Mouse (Mus musculus): ENCODE results near the gene Klf13. TPM values are rescaled to one million over a fixed set of nuclear protein-coding genes. Genes with fewer than 3 reads are reported as not detected.

Gene Klf13
- total RNA-seq, 1 experiment: 29.4 TPM

GRCm38 (mm10) chr7:63896968-63897468 lies 41.7 kb downstream of the Klf13 start:
- Histone ChIP-seq H3K27ac (ENCODE audit: insufficient read depth, low read depth, low read length, poor library complexity, severe bottlenecking) (peak overlapping the region; percentile 46), H3K9ac (ENCODE audit: insufficient read depth, low read depth, low read length, poor library complexity, severe bottlenecking) (peak overlapping the region; percentile 66), H3K36me3 (ENCODE audit: control insufficient read depth, insufficient read depth, low read length, poor library complexity, severe bottlenecking) (no peaks in the 10 kb centered on the region), H3K4me1 (ENCODE audit: control insufficient read depth in 2 of 2, insufficient read depth in 2 of 2, low read length in 2 of 2, poor library complexity in 1 of 2) (peaks cover 3 to 23% of the 10 kb centered on the region in 2 experiments; a peak in 3 of 4 replicates), H3K4me3 (ENCODE audit: insufficient read depth in 1 of 2, low read depth in 1 of 2, low read length in 2 of 2, poor library complexity in 1 of 2, severe bottlenecking in 1 of 2) (peak overlapping the region; percentile 52 to 62), H3K9me3 (ENCODE audit: control insufficient read depth, insufficient read depth, low read depth, low read length) (no peaks in the 10 kb centered on the region)
- no peak for DNase-seq (ENCODE audit: low read depth, low spot score)
- in situ Hi-C loops (cut with MboI; ENCODE audit: low sequenced_read_pairs in 2 of 2, unreplicated experiment in 2 of 2): no loop called here
- TF ChIP-seq MAFK (IDR thresholded peaks at IDR 0.05; ENCODE audit: insufficient read depth, low read depth, low read length): no peak
- TF ChIP-seq ZC3H11A (IDR thresholded peaks at IDR 0.05; ENCODE audit: borderline replicate concordance, low read depth, low read length): no peak
- no peak for TF ChIP-seq CHD2 (IDR thresholded peaks at IDR 0.05; ENCODE audit: low read depth, low read length)
- no peak for TF ChIP-seq HCFC1 (IDR thresholded peaks at IDR 0.05; ENCODE audit: borderline replicate concordance, insufficient read depth, low read length)
- TF ChIP-seq ZNF384 (IDR thresholded peaks at IDR 0.05; ENCODE audit: low read depth, low read length): no peak

GRCm38 (mm10) chr7:63896276-63896967 lies 42.3 kb downstream of the Klf13 start:
- TF ChIP-seq ZC3H11A (IDR thresholded peaks at IDR 0.05; ENCODE audit: borderline replicate concordance, low read depth, low read length) (no peak), HCFC1 (IDR thresholded peaks at IDR 0.05; ENCODE audit: borderline replicate concordance, insufficient read depth, low read length) (no peak), CHD2 (IDR thresholded peaks at IDR 0.05; ENCODE audit: low read depth, low read length) (no peak), ZNF384 (IDR thresholded peaks at IDR 0.05; ENCODE audit: low read depth, low read length) (no peak), MAFK (IDR thresholded peaks at IDR 0.05; ENCODE audit: insufficient read depth, low read depth, low read length) (no peak)
- in situ Hi-C loops (cut with MboI; ENCODE audit: low sequenced_read_pairs in 2 of 2, unreplicated experiment in 2 of 2): no loop called here
- Histone ChIP-seq H3K9me3 (ENCODE audit: control insufficient read depth, insufficient read depth, low read depth, low read length) (no peaks in the 10 kb centered on the region), H3K4me3 (ENCODE audit: insufficient read depth in 1 of 2, low read depth in 1 of 2, low read length in 2 of 2, poor library complexity in 1 of 2, severe bottlenecking in 1 of 2) (peak overlapping the region; percentile 52 to 62), H3K36me3 (ENCODE audit: control insufficient read depth, insufficient read depth, low read length, poor library complexity, severe bottlenecking) (peaks cover 1% of the 10 kb centered on the region; the same call in 1 of the 2 replicates), H3K27ac (ENCODE audit: insufficient read depth, low read depth, low read length, poor library complexity, severe bottlenecking) (peak overlapping the region; percentile 46), H3K9ac (ENCODE audit: insufficient read depth, low read depth, low read length, poor library complexity, severe bottlenecking) (peak overlapping the region; percentile 66), H3K4me1 (ENCODE audit: control insufficient read depth in 2 of 2, insufficient read depth in 2 of 2, low read length in 2 of 2, poor library complexity in 1 of 2) (peaks cover 2 to 19% of the 10 kb centered on the region in 2 experiments; a peak in 2 of 4 replicates)
- no peak for DNase-seq (ENCODE audit: low read depth, low spot score)

GRCm38 (mm10) chr7:63895223-63895622 lies 43.5 kb downstream of the Klf13 start:
- H3K4me1 ChIP-seq (ENCODE audit: control insufficient read depth in 2 of 2, insufficient read depth in 2 of 2, low read length in 2 of 2, poor library complexity in 1 of 2): peaks cover 2 to 28% of the 10 kb centered on the region in 2 experiments; a peak in 2 of 4 replicates

GRCm38 (mm10) chr7:63894662-63895061 lies 44.1 kb downstream of the Klf13 start:
- Histone ChIP-seq H3K4me1 (ENCODE audit: control insufficient read depth in 2 of 2, insufficient read depth in 2 of 2, low read length in 2 of 2, poor library complexity in 1 of 2) (peaks cover 2 to 34% of the 10 kb centered on the region in 2 experiments; a peak in 2 of 4 replicates), H3K9ac (ENCODE audit: insufficient read depth, low read depth, low read length, poor library complexity, severe bottlenecking) (no peak overlapping the region), H3K9me3 (ENCODE audit: control insufficient read depth, insufficient read depth, low read depth, low read length) (no peaks in the 10 kb centered on the region), H3K36me3 (ENCODE audit: control insufficient read depth, insufficient read depth, low read length, poor library complexity, severe bottlenecking) (peaks cover 14% of the 10 kb centered on the region; the same call in 1 of the 2 replicates), H3K27ac (ENCODE audit: insufficient read depth, low read depth, low read length, poor library complexity, severe bottlenecking) (no peak overlapping the region), H3K4me3 (ENCODE audit: insufficient read depth in 1 of 2, low read depth in 1 of 2, low read length in 2 of 2, poor library complexity in 1 of 2, severe bottlenecking in 1 of 2) (no peak overlapping the region)
- in situ Hi-C loops (cut with MboI; ENCODE audit: low sequenced_read_pairs in 2 of 2, unreplicated experiment in 2 of 2): no loop called here
- DNase-seq (ENCODE audit: low read depth, low spot score): no peak
- no peak for TF ChIP-seq MAFK (IDR thresholded peaks at IDR 0.05; ENCODE audit: insufficient read depth, low read depth, low read length)
- TF ChIP-seq CHD2 (IDR thresholded peaks at IDR 0.05; ENCODE audit: low read depth, low read length): no peak
- no peak for TF ChIP-seq HCFC1 (IDR thresholded peaks at IDR 0.05; ENCODE audit: borderline replicate concordance, insufficient read depth, low read length)
- no peak for TF ChIP-seq ZNF384 (IDR thresholded peaks at IDR 0.05; ENCODE audit: low read depth, low read length)
- no peak for TF ChIP-seq ZC3H11A (IDR thresholded peaks at IDR 0.05; ENCODE audit: borderline replicate concordance, low read depth, low read length)

More at GRCm38 (mm10) chr7:63895223-63895622, 43.5 kb downstream of the Klf13 start:
- Histone ChIP-seq H3K9ac (ENCODE audit: insufficient read depth, low read depth, low read length, poor library complexity, severe bottlenecking) (no peak overlapping the region), H3K4me3 (ENCODE audit: insufficient read depth in 1 of 2, low read depth in 1 of 2, low read length in 2 of 2, poor library complexity in 1 of 2, severe bottlenecking in 1 of 2) (no peak overlapping the region), H3K9me3 (ENCODE audit: control insufficient read depth, insufficient read depth, low read depth, low read length) (no peaks in the 10 kb centered on the region), H3K27ac (ENCODE audit: insufficient read depth, low read depth, low read length, poor library complexity, severe bottlenecking) (no peak overlapping the region), H3K36me3 (ENCODE audit: control insufficient read depth, insufficient read depth, low read length, poor library complexity, severe bottlenecking) (peaks cover 9% of the 10 kb centered on the region; the same call in 1 of the 2 replicates)
- no peak for DNase-seq (ENCODE audit: low read depth, low spot score)
- TF ChIP-seq MAFK (IDR thresholded peaks at IDR 0.05; ENCODE audit: insufficient read depth, low read depth, low read length): no peak
- TF ChIP-seq ZC3H11A (IDR thresholded peaks at IDR 0.05; ENCODE audit: borderline replicate concordance, low read depth, low read length): no peak
- in situ Hi-C loops (cut with MboI; ENCODE audit: low sequenced_read_pairs in 2 of 2, unreplicated experiment in 2 of 2): no loop called here
